Mouse (Mus musculus) adrenal gland, postnatal 25 days (tissue): ENCODE data around the gene Cx3cr1. TPM values are rescaled to one million over a fixed set of nuclear protein-coding genes. Genes with fewer than 3 reads are reported as not detected.
A peak's percentile ranks its signal among the peaks of the same experiment; 100 is the strongest.

Experiments
- DNase-seq: peaks from one replicate; pipeline ENCODE4 v3.0.0; 2021; ENCODE audit warnings: mixed read lengths
- total RNA-seq: library from RNA; stranded (reverse); gene quantifications from 2 replicates; pipeline ENCODE4 v1.2.3, GENCODE M21; 2021

Cx3cr1 gene
- total RNA-seq, 1 experiment from 2014 or later: 5.9 TPM

DNA sequence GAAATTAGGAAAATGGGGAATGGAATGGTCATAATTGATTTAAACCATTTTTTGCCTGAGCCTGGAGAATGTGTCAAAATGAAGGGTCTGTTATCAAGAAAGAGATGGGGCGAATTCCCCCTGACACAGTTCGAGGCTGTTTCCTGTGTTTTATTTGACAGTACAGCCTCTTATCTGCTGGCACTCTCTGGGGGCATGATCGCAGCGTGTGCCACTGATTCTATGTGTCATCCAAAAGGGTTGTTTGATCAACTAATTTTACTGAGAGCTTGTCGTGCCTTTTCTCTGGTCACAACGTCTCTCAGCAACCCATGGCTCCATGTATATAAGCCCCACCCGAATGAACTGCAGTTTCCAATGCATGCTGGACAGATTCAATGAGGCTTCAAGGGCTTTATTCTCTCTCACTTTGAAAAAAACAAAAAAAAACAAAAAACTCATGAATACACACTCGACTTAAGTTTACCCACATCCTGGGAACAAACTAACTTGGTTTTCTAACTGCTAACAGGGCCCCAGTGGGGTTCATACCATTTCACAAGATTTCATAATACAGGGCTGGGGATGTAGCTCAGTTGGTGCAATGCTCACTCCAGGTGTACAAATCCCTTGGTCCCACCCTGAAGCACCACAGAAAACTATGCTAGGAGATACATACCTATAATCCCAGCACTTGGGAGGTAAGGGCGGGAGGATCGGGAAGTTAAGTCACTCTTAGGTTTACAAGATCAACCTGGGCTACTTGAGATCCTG, 76.4 kb downstream of the Cx3cr1 start:
- no peak for DNase-seq

GRCm38 (mm10) chr9:119991310-119991709, 78.4 kb downstream of the Cx3cr1 start:
- DNase-seq: no peak

DNA sequence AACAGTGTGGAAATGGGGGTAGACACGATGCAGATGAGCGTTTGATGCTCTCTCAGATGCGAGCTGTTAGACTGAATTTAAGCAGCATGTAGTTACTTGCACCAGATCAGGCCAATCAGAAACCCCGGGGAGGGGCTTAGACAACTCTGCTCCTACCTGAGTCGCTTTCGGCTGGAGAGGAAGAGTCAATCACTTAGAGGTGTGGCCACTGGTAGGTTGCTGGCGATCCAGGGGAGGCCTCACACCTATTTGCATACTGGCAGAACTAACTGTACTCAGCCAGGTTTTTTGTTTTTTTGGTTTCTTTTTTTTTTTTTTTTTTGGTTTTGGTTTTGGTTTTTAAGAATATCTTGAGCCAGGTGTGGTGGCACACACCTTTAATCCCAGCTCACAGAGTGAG, 81.4 kb downstream of the Cx3cr1 start:
- no peak for DNase-seq

DNA sequence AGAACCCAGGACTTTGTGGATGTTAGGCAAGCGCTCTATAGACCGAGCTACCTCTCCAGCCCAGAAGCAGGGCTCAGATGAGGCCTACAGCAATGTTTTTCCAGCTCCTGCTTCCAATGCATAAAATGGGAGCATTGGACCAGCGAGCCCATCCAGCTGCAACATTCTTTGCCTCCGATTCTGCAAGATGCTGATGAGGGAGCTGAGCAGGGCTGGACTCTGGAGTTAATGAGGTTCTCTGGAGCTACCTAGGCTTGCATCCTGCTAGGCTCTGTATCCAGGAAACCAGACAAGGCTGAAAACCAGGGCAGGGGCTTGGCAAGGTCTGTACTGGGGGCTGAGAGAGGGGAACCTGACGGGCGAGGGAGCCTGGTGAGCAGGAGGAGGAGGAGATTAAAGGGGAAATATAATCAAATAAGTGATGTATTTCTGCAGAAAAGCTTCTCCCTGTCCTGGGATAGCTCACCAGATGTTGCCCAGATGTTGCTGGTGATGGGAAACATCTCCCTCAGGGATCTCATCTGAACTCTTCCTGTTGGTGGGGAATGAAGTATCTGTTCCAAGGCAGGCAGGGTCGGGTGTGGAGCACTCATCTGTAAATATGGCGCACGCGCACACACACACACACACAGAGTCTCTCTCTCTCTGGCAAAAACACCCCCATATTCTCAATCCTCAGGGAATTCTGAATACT, 83.7 kb downstream of the Cx3cr1 start:
- no peak for DNase-seq

GRCm38 (mm10) chr9:119984536-119985011, 85.1 kb downstream of the Cx3cr1 start, which contains the start of gene Csrnp1:
Csrnp1 (minus strand) TSS chr9:119984658.
- no peak for DNase-seq

DNA sequence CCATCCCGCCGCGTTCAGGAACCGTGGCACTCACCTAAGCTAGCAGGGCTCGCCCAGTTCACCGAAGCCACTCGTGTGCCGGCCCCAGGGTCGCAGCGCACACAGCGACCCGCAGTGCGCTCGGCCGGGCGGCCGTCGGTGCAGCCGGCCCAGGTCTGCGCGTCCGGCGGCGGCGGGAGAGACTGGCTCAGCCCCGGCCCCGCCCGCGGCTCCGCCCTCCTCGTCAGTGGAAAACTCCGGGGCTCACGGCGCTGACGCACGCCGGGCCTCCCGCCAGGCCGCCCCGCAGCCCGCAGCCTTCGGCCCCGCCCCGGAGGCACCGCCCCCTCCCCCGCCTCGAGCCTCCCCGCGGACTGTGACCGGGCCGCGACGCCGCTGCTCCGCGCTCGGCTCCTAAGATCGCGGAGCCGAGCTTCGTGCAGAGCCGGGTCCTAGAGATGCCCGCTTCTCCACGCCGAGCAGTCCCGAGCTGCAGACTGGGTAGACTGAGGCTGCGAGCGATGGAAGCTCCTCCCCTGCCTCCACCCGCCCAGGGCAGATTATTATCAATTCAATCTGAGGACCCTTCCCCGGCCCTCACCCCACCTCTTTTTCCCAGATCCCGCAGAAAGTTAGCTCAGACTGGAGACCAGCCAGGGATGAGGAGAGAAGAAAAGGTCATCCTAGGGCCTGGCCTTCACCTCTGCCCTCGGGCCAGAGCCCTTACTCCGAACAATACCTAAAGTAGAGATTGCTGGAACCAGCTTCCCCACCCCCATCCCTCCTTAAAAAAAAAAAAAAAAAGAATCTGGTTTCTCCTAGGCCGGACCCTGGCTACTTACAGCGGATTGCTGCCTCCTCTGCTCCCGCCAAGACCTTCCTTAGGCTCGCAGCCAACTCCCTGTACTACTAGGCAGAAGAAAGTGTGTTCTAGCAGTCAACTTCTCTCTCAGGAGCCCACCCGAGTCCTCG, 85.8 kb downstream of the Cx3cr1 start:
- DNase-seq: peak; percentile 97

DNA sequence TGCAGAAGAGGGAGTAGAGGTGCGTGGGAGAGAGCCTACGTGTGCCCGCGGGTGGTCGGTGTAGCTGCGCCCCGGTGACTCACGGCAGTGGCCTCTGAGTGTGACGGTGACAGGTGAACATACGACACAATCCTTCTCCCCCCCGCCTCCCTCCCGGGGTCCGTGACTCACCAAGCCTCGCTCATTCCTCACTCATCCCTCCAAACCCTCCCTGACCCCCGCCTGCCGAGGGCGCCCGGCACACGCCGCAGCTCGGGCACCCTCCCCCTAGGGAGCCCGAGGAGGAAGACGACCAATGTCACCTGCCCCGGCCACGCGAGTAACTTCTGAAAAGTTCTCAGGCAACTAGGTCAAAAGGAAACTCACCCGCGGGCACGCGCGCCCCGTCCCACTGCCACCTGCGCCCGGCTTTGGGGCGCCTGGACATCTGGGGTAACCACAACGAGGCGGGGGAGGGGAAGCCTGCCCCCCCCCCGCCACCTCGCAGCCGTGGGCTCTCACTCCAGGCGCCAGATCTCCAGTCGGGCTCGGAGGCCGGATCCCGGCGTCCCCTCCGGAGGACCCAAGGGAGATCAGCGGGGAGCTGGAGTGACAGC, 86.6 kb downstream of the Cx3cr1 start:
- DNase-seq: peak; percentile 73

DNA sequence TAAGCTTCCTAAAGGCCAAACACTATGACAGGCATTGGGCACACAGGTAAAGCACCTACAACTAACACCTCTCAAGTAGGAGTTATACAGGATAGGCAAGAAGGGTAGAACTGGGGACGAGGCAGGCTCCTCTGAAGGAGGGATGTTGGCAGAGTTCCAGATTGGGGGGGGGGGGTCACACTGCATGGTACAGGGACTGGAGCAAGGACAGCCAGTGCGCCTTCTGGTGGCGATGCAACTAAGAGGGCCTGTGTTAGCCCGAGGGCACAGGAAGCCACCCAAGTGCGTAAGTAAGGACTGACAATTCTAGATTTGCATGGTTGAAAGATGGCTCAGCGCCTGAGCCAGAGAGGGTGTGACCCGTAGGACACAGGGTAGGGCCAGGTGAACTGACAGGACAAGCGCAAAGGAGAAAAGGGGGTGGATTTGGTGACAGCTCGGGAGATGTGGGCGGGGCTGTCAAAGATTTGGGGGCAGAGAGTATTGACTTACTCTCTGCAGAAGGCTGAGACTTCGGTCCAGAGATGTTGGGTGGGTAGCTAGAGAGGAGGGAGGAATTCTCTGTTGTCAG, 87.4 kb downstream of the Cx3cr1 start:
- peak; percentile 46 for DNase-seq

GRCm38 (mm10) chr9:119981183-119982179, 88.2 kb downstream of the Cx3cr1 start:
- DNase-seq: peak; percentile 59

- no peak for DNase-seq
These were observed 88.9 kb downstream of the Cx3cr1 start for GRCm38 (mm10) chr9:119980770-119981182.

- no peak for DNase-seq
These were observed 89.9 kb downstream of the Cx3cr1 start for GRCm38 (mm10) chr9:119979749-119980148.

DNA sequence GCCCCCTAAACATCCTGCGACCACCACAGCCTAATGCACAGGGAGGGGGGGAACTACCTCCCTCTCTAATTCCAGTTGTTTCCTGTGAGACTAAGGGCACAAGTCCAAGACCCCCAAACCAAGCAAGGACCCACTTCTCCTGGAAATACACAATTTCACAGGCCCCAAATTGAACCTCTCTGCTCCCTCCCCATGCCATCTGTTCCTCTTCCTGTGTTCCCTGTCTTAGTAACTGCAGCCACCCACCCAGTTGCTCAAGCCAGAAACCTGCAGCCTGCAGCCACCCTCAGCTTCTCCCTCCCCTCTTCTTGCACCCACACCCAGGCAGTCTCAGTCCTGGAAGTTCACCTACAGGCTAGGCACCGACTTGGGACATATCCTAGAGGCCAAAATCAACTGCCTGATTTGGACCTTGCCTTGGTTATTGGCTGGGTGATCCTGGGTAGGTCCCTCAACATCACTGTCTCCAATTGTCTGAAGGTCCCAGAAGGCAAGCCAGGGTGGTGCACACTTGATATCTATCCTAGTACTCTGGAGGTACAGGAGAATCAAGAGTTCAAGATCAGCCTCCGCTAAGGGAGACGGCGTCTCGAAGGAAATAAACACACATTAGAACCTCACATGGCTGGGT, 90.8 kb downstream of the Cx3cr1 start:
- DNase-seq: no peak

DNA sequence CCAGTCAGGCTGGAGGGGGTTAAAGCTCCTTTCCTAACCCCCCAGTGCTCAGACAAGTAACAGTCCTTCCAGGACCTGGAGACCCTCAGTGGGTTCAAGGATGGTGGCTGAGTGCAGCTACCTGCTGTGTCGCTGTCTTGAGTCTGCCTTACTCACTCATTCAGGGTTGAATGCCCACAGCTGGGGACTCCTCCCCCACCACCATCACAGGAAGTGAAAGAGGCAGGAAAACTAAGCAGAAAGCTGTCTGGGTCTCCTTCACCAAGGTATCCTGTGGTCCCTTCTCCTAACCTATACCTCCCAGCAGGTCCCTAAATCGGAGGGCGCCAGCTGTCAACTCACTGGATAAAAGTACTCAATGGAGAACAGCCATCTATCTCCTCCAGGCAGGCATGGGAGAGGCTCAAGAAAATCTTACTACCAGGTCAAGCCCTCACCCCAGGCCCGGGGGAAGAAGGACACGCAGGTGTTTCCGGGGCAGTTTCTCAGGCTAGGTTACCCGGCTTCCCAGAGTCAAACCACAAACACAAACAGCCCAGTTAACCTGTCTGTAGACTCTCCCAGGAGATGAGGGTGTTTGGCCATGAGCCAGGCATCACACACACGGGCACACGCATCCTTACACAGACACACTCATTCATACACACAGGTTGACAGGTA, 91.4 kb downstream of the Cx3cr1 start:
- no peak for DNase-seq

DNA sequence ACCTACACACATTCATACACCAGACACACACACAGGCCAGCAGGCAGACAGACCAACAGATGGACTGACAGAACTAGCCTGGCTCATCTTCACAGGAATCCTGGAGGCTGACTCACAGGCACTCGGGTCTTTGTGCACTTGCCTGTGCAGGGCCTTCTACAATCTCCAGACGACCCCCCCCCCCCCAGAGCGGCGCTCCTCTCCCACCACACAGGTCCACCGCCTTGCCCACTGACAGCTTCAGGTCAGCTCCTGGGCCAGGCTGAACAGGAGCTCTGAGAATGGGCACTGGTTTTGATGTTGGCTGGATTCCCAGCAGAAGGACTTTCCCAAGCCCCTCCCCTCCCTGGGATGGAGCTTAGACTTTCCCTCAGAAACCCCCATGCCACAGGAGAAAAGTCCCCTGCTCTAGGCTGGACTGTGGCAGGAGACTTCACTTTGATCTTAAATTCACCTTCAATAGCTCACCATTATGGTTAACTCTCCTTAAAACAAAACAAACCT, 92.1 kb downstream of the Cx3cr1 start:
- no peak for DNase-seq

GRCm38 (mm10) chr9:119976704-119977556, 92.7 kb downstream of the Cx3cr1 start:
- DNase-seq: no peak

- no peak for DNase-seq
These were observed 94.4 kb downstream of the Cx3cr1 start for GRCm38 (mm10) chr9:119975286-119975685.

GRCm38 (mm10) chr9:119974609-119975008, 95.1 kb downstream of the Cx3cr1 start:
- DNase-seq: no peak
